21 mouse cellular contexts compared by ENCODE assay signal in the genomic region with DNA sequence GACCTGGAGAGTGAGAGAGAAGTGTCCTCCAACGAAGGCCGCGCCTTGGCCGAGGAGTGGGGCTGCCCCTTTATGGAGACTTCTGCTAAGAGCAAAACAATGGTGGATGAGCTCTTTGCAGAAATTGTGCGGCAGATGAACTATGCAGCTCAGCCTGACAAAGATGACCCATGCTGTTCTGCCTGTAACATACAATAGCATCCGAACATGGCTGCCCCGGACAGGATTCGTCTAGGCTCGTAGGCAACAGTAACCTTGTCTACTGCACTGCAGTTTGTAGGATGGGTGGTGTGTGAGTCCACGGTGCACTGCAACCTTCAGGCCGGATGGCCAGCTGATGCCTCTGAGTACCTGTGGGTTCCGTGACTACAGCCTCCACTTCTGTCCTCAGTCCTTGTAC. TPM values are rescaled to one million over a fixed set of nuclear protein-coding genes. Genes with fewer than 3 reads are reported as not detected.
DNase-seq lines count a peak whose midpoint lies in the region; ATAC-seq and TF ChIP-seq lines count a peak whose summit lies in the region.
"Had no signal": no experiment of that assay in that cellular context is flagged by ENCODE, and none has a peak within 500 bp of the region (broad histone marks: within the 10 kb centered on the region; RNA-seq: fewer than 3 reads in every experiment).

No protein-coding gene starts in this region.

- no peaks in the 10 kb centered on the region for H3K9me3 ChIP-seq in forebrain, embryonic 11.5 days (ENCODE audit: control insufficient read depth, low read length)
- no peaks in the 10 kb centered on the region for H3K9me3 ChIP-seq in forebrain, embryonic 13.5 days (replicated peaks)
- H3K9me3 ChIP-seq in heart, embryonic 10.5 days, result no peaks in the 10 kb centered on the region

- intact Hi-C loops in heart, postnatal 10 days (cut with DNase I), result no loop called here
- intact Hi-C loops in heart, postnatal 36 days (cut with DNase I), result no loop called here

- DNase-seq in forebrain, embryonic 11.5 days (ENCODE audit: low spot score), result peak; percentile 48
- peak; percentile 76 for DNase-seq in heart, adult 11 months
- no peak for DNase-seq in heart, postnatal 10 days
- peak; percentile 57 for DNase-seq in heart, embryonic 10.5 days (ENCODE audit: low spot score)
- no peak for DNase-seq in heart, postnatal 36 days
- no peak for DNase-seq in layer of hippocampus, adult 2 months (ENCODE audit: low spot score in 2 of 2)
- DNase-seq in layer of hippocampus, adult 11-12 months (ENCODE audit: low spot score), result no peak
- DNase-seq: adrenal gland, adult 2 months; adrenal gland, adult 8-10 months; adrenal gland, postnatal 10 days; adrenal gland, postnatal 14 days; adrenal gland, postnatal 25 days; adrenal gland, postnatal 36 days; B cell, adult 2 months; cerebellum, adult 11 months; cerebellum, adult 11-12 months had no signal

- H3K9ac ChIP-seq in forebrain, embryonic 11.5 days (ENCODE audit: low read length), result no peak overlapping the region
- H3K9ac ChIP-seq in forebrain, embryonic 13.5 days, result no peak overlapping the region

- no peak for TF ChIP-seq CTCF in layer of hippocampus, adult 2 months (conservative IDR thresholded peaks at IDR 0.05)

- no peak overlapping the region for H3K4me3 ChIP-seq in forebrain, embryonic 11.5 days (ENCODE audit: low read depth, low read length)
- H3K4me3 ChIP-seq in forebrain, embryonic 13.5 days, result no peak overlapping the region
- no peak overlapping the region for H3K4me3 ChIP-seq in heart, embryonic 10.5 days
- H3K4me3 ChIP-seq in layer of hippocampus, adult 2 months, result no peak overlapping the region

- WGBS in forebrain, embryonic 11.5 days, result 95% methylated on average over 12 of the region's 12 CpGs
- 94% methylated on average over 12 of the region's 12 CpGs for WGBS in forebrain, embryonic 13.5 days
- WGBS in heart, embryonic 10.5 days, result 92% methylated on average over 12 of the region's 12 CpGs

- H3K27me3 ChIP-seq in forebrain, embryonic 11.5 days (ENCODE audit: control insufficient read depth, insufficient read depth, low read length), result no peaks in the 10 kb centered on the region
- H3K27me3 ChIP-seq in forebrain, embryonic 13.5 days, result no peaks in the 10 kb centered on the region
- no peaks in the 10 kb centered on the region for H3K27me3 ChIP-seq in heart, embryonic 10.5 days (ENCODE audit: insufficient read depth, poor library complexity, severe bottlenecking)
- H3K27me3 ChIP-seq: CH12.LX, Patski had no signal

- no peaks in the 10 kb centered on the region for H3K36me3 ChIP-seq in forebrain, embryonic 11.5 days (ENCODE audit: control insufficient read depth, insufficient read depth, low read length)
- peaks cover 17% of the 10 kb centered on the region for H3K36me3 ChIP-seq in forebrain, embryonic 13.5 days (ENCODE audit: poor library complexity, severe bottlenecking)
- peaks cover 22% of the 10 kb centered on the region for H3K36me3 ChIP-seq in heart, embryonic 10.5 days

- no peaks in the 10 kb centered on the region for H3K4me1 ChIP-seq in forebrain, embryonic 11.5 days (replicated peaks; ENCODE audit: control insufficient read depth, insufficient read depth, low read length)
- peaks cover 20% of the 10 kb centered on the region for H3K4me1 ChIP-seq in forebrain, embryonic 13.5 days
- peaks cover 27% of the 10 kb centered on the region for H3K4me1 ChIP-seq in heart, embryonic 10.5 days

- no peak overlapping the region for H3K27ac ChIP-seq in forebrain, embryonic 11.5 days (ENCODE audit: low read depth, low read length)
- no peak overlapping the region for H3K27ac ChIP-seq in forebrain, embryonic 13.5 days
- H3K27ac ChIP-seq in heart, embryonic 10.5 days, result no peak overlapping the region
- H3K27ac ChIP-seq in layer of hippocampus, adult 2 months, result peak overlapping the region; percentile 62

- no peak for ATAC-seq in forebrain, embryonic 11.5 days (replicated peaks; ENCODE audit: low FRiP score)
- ATAC-seq in forebrain, embryonic 13.5 days, result no peak
- ATAC-seq: activated CD4-positive, CD25-positive, alpha-beta regulatory T cell, adult 4 months; CD4-positive, CD25-positive, alpha-beta regulatory T cell, adult 4 months; Patski had no signal

- no peak overlapping the region for H3K4me2 ChIP-seq in forebrain, embryonic 11.5 days (ENCODE audit: low read depth, low read length, severe bottlenecking)
- no peak overlapping the region for H3K4me2 ChIP-seq in forebrain, embryonic 13.5 days

RNA-seq across cellular contexts. Expression of a gene that starts 25.4 kb away (rescaled TPM):
- polyA plus RNA-seq in forebrain, embryonic 11.5 days (2014; fragmentation: Nextera tagmentation; extraction: Ambion mirVana), result 21.7 and 23.8 TPM in 2 replicates
- 8.6 and 9.7 TPM in 2 replicates for polyA plus RNA-seq in forebrain, embryonic 13.5 days (2015; fragmentation: Nextera tagmentation; extraction: Ambion mirVana)
- total RNA-seq in heart, postnatal 10 days (2021), result 10 to 100 TPM; 20.2 to 24.0 TPM
- 11.7 and 12.9 TPM in 2 replicates for polyA plus RNA-seq in heart, embryonic 10.5 days (2016; fragmentation: Nextera tagmentation; extraction: Ambion mirVana)
- total RNA-seq in heart, postnatal 36 days (2021), result 10 to 100 TPM; 11.7 to 12.0 TPM
- 10 to 100 TPM; 74.0 to 78.6 TPM for total RNA-seq in layer of hippocampus, adult 2 months (2021)

Comparison
In these comparisons a context has a peak if more than half of its experiments do, and no peak if none do; other contexts are left out.
1. DNase-seq: peak in forebrain, embryonic 11.5 days (single experiment), heart, adult 11 months (single experiment) and heart, embryonic 10.5 days (single experiment); none in heart, postnatal 10 days (0 of 2), heart, postnatal 36 days (0 of 2), layer of hippocampus, adult 2 months (0 of 2) and layer of hippocampus, adult 11-12 months (single experiment).